Mouse (Mus musculus): ENCODE results near the gene Piga. TPM values are rescaled to one million over a fixed set of nuclear protein-coding genes. Genes with fewer than 3 reads are reported as not detected.
A peak's percentile ranks its signal among the peaks of the same experiment; 100 is the strongest.

Piga gene
- polyA plus RNA-seq, 1 experiment from 2014 or later, result 14.2 TPM

DNA sequence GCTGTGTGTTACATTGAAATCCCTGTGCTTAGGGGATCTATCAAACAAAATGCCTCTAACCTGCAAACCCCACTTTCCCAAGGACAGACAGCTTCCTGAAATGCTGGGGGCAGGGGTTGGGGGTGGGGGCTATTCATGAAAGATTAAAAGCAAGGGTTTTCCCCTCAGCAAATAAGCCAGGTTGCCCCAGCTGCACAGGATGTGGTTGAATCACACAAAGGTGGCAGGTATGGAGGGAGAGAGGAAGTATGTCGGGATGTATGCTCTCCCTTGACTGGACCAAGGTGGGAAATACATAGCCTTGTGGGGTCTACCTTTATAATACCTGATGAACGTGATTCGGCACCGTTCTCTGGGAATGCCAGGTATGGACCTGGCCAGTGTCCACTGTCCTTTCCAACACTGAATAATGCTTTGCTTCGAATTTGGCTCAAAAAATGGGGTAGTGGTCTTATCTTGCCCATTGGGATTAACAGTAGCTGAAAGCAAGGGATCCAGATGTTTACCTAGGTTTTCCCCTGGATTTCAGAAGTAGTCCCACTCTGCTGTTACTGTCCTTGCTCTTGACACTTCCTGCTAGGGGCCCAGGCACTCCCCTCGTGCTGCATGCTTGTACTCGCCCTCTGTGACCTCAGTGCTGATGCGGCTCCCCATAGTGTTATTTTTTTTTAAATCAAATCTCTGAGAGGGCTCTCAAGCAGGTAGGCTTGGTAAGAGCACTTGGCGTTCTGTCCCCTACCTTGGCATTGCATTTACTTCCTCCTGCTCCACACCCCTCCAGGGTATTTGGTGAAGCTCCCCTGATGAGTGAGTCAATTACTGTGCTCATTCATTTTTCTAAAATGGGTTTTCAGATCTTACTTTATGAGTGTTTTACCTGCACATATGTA is 13.2 kb upstream of the Piga start:
- no peaks in the 10 kb centered on the region; the same call in 1 of the 2 replicates for H3K27me3 ChIP-seq (ENCODE audit: control insufficient read depth, insufficient read depth, low read length)
- 74% methylated on average over 9 of the region's 9 CpGs for WGBS
- ATAC-seq (ENCODE audit: low FRiP score, low TSS enrichment), result no peak

DNA sequence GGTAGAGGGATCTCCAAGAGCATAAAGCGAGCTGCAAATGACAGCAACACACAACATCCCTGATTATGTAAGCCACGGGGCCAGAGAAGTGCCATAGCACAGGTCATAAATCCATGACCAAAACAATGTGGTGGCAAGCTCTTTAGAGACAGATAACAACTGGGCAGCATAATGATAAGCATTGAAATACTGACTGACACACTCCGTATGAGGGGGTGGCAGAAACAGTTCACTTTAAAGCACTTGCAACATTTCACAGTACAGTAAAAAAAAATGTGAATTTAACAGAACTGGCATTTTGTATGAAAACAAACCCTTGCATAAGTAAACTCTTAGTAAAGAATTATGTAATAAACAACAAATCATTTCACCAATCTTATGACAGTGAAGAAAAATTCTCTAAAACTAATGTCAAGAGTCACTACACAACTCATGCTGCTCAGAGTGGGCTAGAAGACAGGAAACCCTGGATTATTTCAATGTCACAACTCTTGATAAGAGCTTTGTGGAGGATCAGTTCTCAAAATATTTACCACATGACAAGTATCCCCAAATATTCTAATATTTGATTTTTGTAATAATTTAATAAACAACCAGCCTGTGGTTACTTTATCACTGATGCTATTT is 11.2 kb upstream of the Piga start:
- no peaks in the 10 kb centered on the region for H3K36me3 ChIP-seq (ENCODE audit: control insufficient read depth, insufficient read depth, low read length)
- WGBS, result 78% methylated on average over 3 of the region's 3 CpGs
- no peaks in the 10 kb centered on the region; the same call in 1 of the 2 replicates for H3K27me3 ChIP-seq (ENCODE audit: control insufficient read depth, insufficient read depth, low read length)
- ATAC-seq (ENCODE audit: low FRiP score, low TSS enrichment), result no peak
- H3K4me2 ChIP-seq (replicated peaks; ENCODE audit: low read depth, low read length), result no peak overlapping the region
- no peaks in the 10 kb centered on the region for H3K4me1 ChIP-seq (ENCODE audit: control insufficient read depth, insufficient read depth, low read length)
- no peak overlapping the region for H3K27ac ChIP-seq (ENCODE audit: low read depth, low read length)
- H3K9ac ChIP-seq (ENCODE audit: low read depth, low read length), result no peak overlapping the region
- H3K9me3 ChIP-seq (ENCODE audit: control insufficient read depth, low read length), result no peaks in the 10 kb centered on the region
- no peak overlapping the region for H3K4me3 ChIP-seq (ENCODE audit: low read length)

More for the DNA sequence above, 13.2 kb upstream of the Piga start:
- no peak overlapping the region for H3K4me2 ChIP-seq (replicated peaks; ENCODE audit: low read depth, low read length)
- no peak overlapping the region for H3K27ac ChIP-seq (ENCODE audit: low read depth, low read length)
- H3K9ac ChIP-seq (ENCODE audit: low read depth, low read length), result no peak overlapping the region
- no peaks in the 10 kb centered on the region for H3K36me3 ChIP-seq (ENCODE audit: control insufficient read depth, insufficient read depth, low read length)
- H3K9me3 ChIP-seq (ENCODE audit: control insufficient read depth, low read length), result no peaks in the 10 kb centered on the region
- no peak overlapping the region for H3K4me3 ChIP-seq (ENCODE audit: low read length)
- H3K4me1 ChIP-seq (ENCODE audit: control insufficient read depth, insufficient read depth, low read length), result no peaks in the 10 kb centered on the region

- no peaks in the 10 kb centered on the region for H3K4me1 ChIP-seq (ENCODE audit: control insufficient read depth, insufficient read depth, low read length)
- no peaks in the 10 kb centered on the region; the same call in 1 of the 2 replicates for H3K27me3 ChIP-seq (ENCODE audit: control insufficient read depth, insufficient read depth, low read length)
- no peak overlapping the region for H3K4me2 ChIP-seq (replicated peaks; ENCODE audit: low read depth, low read length)
- H3K36me3 ChIP-seq (ENCODE audit: control insufficient read depth, insufficient read depth, low read length), result no peaks in the 10 kb centered on the region
- WGBS, result 70% methylated on average over 1 of the region's 1 CpGs
- no peak for ATAC-seq (ENCODE audit: low FRiP score, low TSS enrichment)
- H3K9me3 ChIP-seq (ENCODE audit: control insufficient read depth, low read length), result no peaks in the 10 kb centered on the region
- no peak overlapping the region for H3K9ac ChIP-seq (ENCODE audit: low read depth, low read length)
- H3K27ac ChIP-seq (ENCODE audit: low read depth, low read length), result no peak overlapping the region
- no peak overlapping the region for H3K4me3 ChIP-seq (ENCODE audit: low read length)
Measured at GRCm38 (mm10) chrX:164410562-164410961, 9.0 kb upstream of the Piga start.

DNA sequence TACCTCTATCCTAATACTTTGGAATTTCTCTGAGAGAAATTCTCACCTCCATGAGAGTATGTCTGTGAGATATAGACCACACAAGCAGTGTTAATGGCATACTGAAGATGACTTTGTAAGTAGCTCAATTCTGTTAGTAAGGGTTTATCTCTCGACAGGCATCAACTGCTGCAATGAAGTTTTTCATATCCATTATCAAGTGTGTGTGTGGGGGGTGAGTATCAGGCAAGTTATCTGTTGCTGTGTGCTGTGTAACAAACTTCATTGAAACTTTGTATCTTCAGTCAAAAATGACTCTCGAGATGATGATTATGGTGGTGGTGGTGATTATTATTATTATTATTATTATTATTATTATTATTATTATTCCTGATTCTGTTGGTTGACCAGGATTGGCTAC is 2.8 kb upstream of the Piga start:
- Histone ChIP-seq H3K4me2 (replicated peaks; ENCODE audit: low read depth, low read length) (no peak overlapping the region), H3K27me3 (ENCODE audit: control insufficient read depth, insufficient read depth, low read length) (peaks cover 3% of the 10 kb centered on the region; the same call in 1 of the 2 replicates), H3K36me3 (ENCODE audit: control insufficient read depth, insufficient read depth, low read length) (no peaks in the 10 kb centered on the region), H3K27ac (ENCODE audit: low read depth, low read length) (no peak overlapping the region), H3K9me3 (ENCODE audit: control insufficient read depth, low read length) (no peaks in the 10 kb centered on the region), H3K9ac (ENCODE audit: low read depth, low read length) (no peak overlapping the region), H3K4me1 (ENCODE audit: control insufficient read depth, insufficient read depth, low read length) (no peaks in the 10 kb centered on the region), H3K4me3 (ENCODE audit: low read length) (no peak overlapping the region)
- 81% methylated on average over 2 of the region's 2 CpGs for WGBS
- no peak for ATAC-seq (ENCODE audit: low FRiP score, low TSS enrichment)

DNA sequence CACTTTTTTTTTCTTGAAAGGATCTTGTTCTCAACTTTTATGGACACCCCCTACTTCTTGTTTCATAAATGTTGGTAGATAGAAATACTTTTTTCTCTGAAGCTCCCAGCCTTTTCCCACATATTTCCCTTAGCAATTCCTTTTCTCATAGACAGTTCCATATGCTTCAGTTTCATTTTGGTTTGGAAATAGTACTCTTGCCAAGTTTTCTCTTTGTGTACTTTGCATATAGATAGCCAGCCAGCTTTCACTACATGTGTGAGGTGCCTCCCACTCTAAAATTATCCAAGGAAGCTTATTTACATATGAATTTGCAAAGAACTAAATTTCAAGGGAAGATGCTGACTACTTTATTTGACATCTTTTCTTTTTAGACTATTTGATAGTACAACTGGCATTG is 1.6 kb upstream of the Piga start:
- no peak overlapping the region for H3K27ac ChIP-seq (ENCODE audit: low read depth, low read length)
- no peak overlapping the region for H3K4me3 ChIP-seq (ENCODE audit: low read length)
- no peak for ATAC-seq (ENCODE audit: low FRiP score, low TSS enrichment)
- H3K36me3 ChIP-seq (ENCODE audit: control insufficient read depth, insufficient read depth, low read length), result 0 out of 2 replicates have a peak, but pooled peaks cover under 1% of the 10 kb centered on the region
- no peaks in the 10 kb centered on the region for H3K9me3 ChIP-seq (ENCODE audit: control insufficient read depth, low read length)
- no peak overlapping the region for H3K4me2 ChIP-seq (replicated peaks; ENCODE audit: low read depth, low read length)
- H3K9ac ChIP-seq (ENCODE audit: low read depth, low read length), result no peak overlapping the region
- H3K4me1 ChIP-seq (ENCODE audit: control insufficient read depth, insufficient read depth, low read length), result no peaks in the 10 kb centered on the region
- H3K27me3 ChIP-seq (ENCODE audit: control insufficient read depth, insufficient read depth, low read length), result peaks cover 3% of the 10 kb centered on the region; the same call in 1 of the 2 replicates

DNA sequence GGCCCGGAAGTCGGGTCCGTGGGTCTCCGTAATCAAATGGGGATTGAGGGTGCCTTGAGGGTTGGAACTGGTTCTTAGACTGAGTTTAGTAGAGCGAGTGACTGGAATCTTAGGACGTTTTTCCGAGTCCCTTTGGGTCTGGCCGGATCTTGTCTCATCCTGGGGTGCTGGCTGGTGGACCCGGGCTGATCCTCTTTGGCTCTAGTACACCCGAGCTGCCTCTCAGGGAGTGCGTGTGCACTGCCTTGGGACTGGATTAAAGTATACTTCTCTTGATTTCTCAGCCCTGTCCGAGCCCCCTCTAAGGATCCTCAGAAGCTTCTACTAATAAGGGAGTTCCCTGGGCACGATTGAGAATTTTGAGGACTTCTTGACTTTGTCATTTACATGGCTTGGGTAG is 368 bp downstream of the Piga start:
- H3K4me2 ChIP-seq (replicated peaks; ENCODE audit: low read depth, low read length), result peak overlapping the region; percentile 49
- no peaks in the 10 kb centered on the region for H3K9me3 ChIP-seq (ENCODE audit: control insufficient read depth, low read length)
- H3K4me3 ChIP-seq (ENCODE audit: low read length), result peak overlapping the region; percentile 58
- H3K4me1 ChIP-seq (ENCODE audit: control insufficient read depth, insufficient read depth, low read length), result no peaks in the 10 kb centered on the region
- ATAC-seq (ENCODE audit: low FRiP score, low TSS enrichment), result no peak; the same call in 1 of the 2 replicates
- H3K36me3 ChIP-seq (ENCODE audit: control insufficient read depth, insufficient read depth, low read length), result peaks cover 11% of the 10 kb centered on the region; the same call in 1 of the 2 replicates
- 28% methylated on average over 13 of the region's 13 CpGs for WGBS
- peaks cover 3% of the 10 kb centered on the region; the same call in 1 of the 2 replicates for H3K27me3 ChIP-seq (ENCODE audit: control insufficient read depth, insufficient read depth, low read length)
- peak overlapping the region; percentile 47; the same call in 1 of the 2 replicates for H3K27ac ChIP-seq (ENCODE audit: low read depth, low read length)
- H3K9ac ChIP-seq (ENCODE audit: low read depth, low read length), result peak overlapping the region; percentile 69

GRCm38 (mm10) chrX:164420518-164420917 is 931 bp downstream of the Piga start:
- H3K4me1 ChIP-seq (ENCODE audit: control insufficient read depth, insufficient read depth, low read length), result no peaks in the 10 kb centered on the region
- WGBS, result 50% methylated on average over 3 of the region's 3 CpGs
- no peak for ATAC-seq (ENCODE audit: low FRiP score, low TSS enrichment)
- H3K9ac ChIP-seq (ENCODE audit: low read depth, low read length), result peak overlapping the region; percentile 69; the same call in 1 of the 2 replicates
- H3K27ac ChIP-seq (ENCODE audit: low read depth, low read length), result no peak overlapping the region
- H3K4me2 ChIP-seq (replicated peaks; ENCODE audit: low read depth, low read length), result peak overlapping the region; percentile 49
- H3K36me3 ChIP-seq (ENCODE audit: control insufficient read depth, insufficient read depth, low read length), result peaks cover 11% of the 10 kb centered on the region; the same call in 1 of the 2 replicates
- no peaks in the 10 kb centered on the region for H3K9me3 ChIP-seq (ENCODE audit: control insufficient read depth, low read length)
- H3K27me3 ChIP-seq (ENCODE audit: control insufficient read depth, insufficient read depth, low read length), result peaks cover 3% of the 10 kb centered on the region; the same call in 1 of the 2 replicates
- peak overlapping the region; percentile 58 for H3K4me3 ChIP-seq (ENCODE audit: low read length)

GRCm38 (mm10) chrX:164424821-164425220 is 5.2 kb downstream of the Piga start:
- ATAC-seq (ENCODE audit: low FRiP score, low TSS enrichment), result no peak
- H3K36me3 ChIP-seq (ENCODE audit: control insufficient read depth, insufficient read depth, low read length), result peaks cover 11% of the 10 kb centered on the region; the same call in 1 of the 2 replicates
- no peak overlapping the region for H3K4me3 ChIP-seq (ENCODE audit: low read length)
- H3K9ac ChIP-seq (ENCODE audit: low read depth, low read length), result no peak overlapping the region
- H3K27me3 ChIP-seq (ENCODE audit: control insufficient read depth, insufficient read depth, low read length), result no peaks in the 10 kb centered on the region
- H3K4me2 ChIP-seq (replicated peaks; ENCODE audit: low read depth, low read length), result no peak overlapping the region
- H3K4me1 ChIP-seq (ENCODE audit: control insufficient read depth, insufficient read depth, low read length), result no peaks in the 10 kb centered on the region
- no peaks in the 10 kb centered on the region for H3K9me3 ChIP-seq (ENCODE audit: control insufficient read depth, low read length)
- WGBS, result 82% methylated on average over 1 of the region's 1 CpGs
- no peak overlapping the region for H3K27ac ChIP-seq (ENCODE audit: low read depth, low read length)

GRCm38 (mm10) chrX:164427295-164427694 is 7.7 kb downstream of the Piga start:
- 92% methylated on average over 4 of the region's 4 CpGs for WGBS
- Histone ChIP-seq H3K4me1 (ENCODE audit: control insufficient read depth, insufficient read depth, low read length) (no peaks in the 10 kb centered on the region), H3K4me2 (replicated peaks; ENCODE audit: low read depth, low read length) (no peak overlapping the region), H3K4me3 (ENCODE audit: low read length) (no peak overlapping the region), H3K9me3 (ENCODE audit: control insufficient read depth, low read length) (no peaks in the 10 kb centered on the region), H3K27me3 (ENCODE audit: control insufficient read depth, insufficient read depth, low read length) (no peaks in the 10 kb centered on the region), H3K36me3 (ENCODE audit: control insufficient read depth, insufficient read depth, low read length) (peaks cover 24% of the 10 kb centered on the region; the same call in 1 of the 2 replicates), H3K9ac (ENCODE audit: low read depth, low read length) (no peak overlapping the region), H3K27ac (ENCODE audit: low read depth, low read length) (no peak overlapping the region)
- ATAC-seq (ENCODE audit: low FRiP score, low TSS enrichment), result no peak
